10 mouse cellular contexts compared by ENCODE assay signal in the genomic region with DNA sequence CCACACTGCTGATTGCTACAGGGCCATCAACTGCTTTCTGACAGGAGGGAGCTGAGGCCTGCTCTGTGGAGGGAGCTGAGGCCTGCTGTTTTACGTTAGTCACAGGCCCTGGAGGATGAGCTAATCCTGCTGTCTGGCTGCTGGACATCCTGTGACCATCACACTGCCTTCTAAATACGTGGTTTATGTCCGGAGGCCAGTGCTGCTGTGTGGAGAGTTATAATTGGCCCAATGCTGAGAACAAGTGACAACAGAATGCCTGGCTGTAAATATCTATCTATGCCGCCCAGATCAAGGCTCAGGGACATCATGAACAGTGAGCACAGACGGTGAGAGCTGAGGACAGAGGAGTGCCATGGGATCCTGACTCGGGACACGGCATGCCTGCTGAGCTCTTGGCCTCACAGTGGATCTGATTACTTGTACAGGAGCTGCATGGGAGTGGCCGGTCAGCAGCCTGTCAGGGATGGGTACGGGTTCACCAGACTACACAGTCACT. TPM values are rescaled to one million over a fixed set of nuclear protein-coding genes. Genes with fewer than 3 reads are reported as not detected.
DNase-seq lines count a peak whose midpoint lies in the region; ATAC-seq and TF ChIP-seq lines count a peak whose summit lies in the region.
"Had no signal": no experiment of that assay in that cellular context is flagged by ENCODE, and none has a peak within 500 bp of the region (broad histone marks: within the 10 kb centered on the region; RNA-seq: fewer than 3 reads in every experiment).

No protein-coding gene starts in this region.

- H3K4me3 ChIP-seq in lung, postnatal 0 days (ENCODE audit: low read depth, low read length), result no peak overlapping the region
- no peak overlapping the region for H3K4me3 ChIP-seq in embryonic facial prominence, embryonic 14.5 days (ENCODE audit: low read depth, low read length)
- H3K4me3 ChIP-seq: forebrain, embryonic 15.5 days; liver, embryonic 15.5 days had no signal

- TF ChIP-seq CTCF in lung, postnatal 0 days (IDR thresholded peaks at IDR 0.05), result no peak

- H3K27ac ChIP-seq in lung, postnatal 0 days (ENCODE audit: low read length), result no peak overlapping the region
- H3K27ac ChIP-seq in embryonic facial prominence, embryonic 14.5 days (replicated peaks; ENCODE audit: low read depth, low read length), result no peak overlapping the region
- H3K27ac ChIP-seq: forebrain, embryonic 15.5 days; liver, embryonic 15.5 days had no signal

- H3K27me3 ChIP-seq in lung, postnatal 0 days (replicated peaks; ENCODE audit: insufficient read depth, low read length), result no peaks in the 10 kb centered on the region
- H3K27me3 ChIP-seq in embryonic facial prominence, embryonic 14.5 days (replicated peaks; ENCODE audit: control insufficient read depth, insufficient read depth, low read length), result no peaks in the 10 kb centered on the region
- H3K27me3 ChIP-seq: forebrain, embryonic 15.5 days; liver, embryonic 15.5 days had no signal

- no peaks in the 10 kb centered on the region for H3K4me1 ChIP-seq in lung, postnatal 0 days (ENCODE audit: insufficient read depth, low read depth, low read length)
- peaks cover 5% of the 10 kb centered on the region; the same call in 1 of the 2 replicates for H3K4me1 ChIP-seq in embryonic facial prominence, embryonic 14.5 days (ENCODE audit: control insufficient read depth, insufficient read depth, low read length)
- H3K4me1 ChIP-seq: forebrain, embryonic 15.5 days had no signal

- H3K4me2 ChIP-seq in lung, postnatal 0 days (replicated peaks; ENCODE audit: low read depth, low read length), result no peak overlapping the region
- no peak overlapping the region for H3K4me2 ChIP-seq in embryonic facial prominence, embryonic 14.5 days (ENCODE audit: low read depth, low read length)
- H3K4me2 ChIP-seq: forebrain, embryonic 15.5 days; liver, embryonic 15.5 days had no signal

- no peaks in the 10 kb centered on the region for H3K9me3 ChIP-seq in lung, postnatal 0 days (ENCODE audit: low read length)
- no peaks in the 10 kb centered on the region for H3K9me3 ChIP-seq in embryonic facial prominence, embryonic 14.5 days (ENCODE audit: control insufficient read depth, low read length)
- H3K9me3 ChIP-seq: forebrain, embryonic 15.5 days; liver, embryonic 15.5 days had no signal

- TF ChIP-seq EP300 in lung, postnatal 0 days (IDR thresholded peaks at IDR 0.05), result no peak

- peak; percentile 31 for DNase-seq in adrenal gland, adult 2 months
- no peak for DNase-seq in adrenal gland, adult 18-20 months (ENCODE audit: low spot score in 2 of 2)
- DNase-seq in lung, postnatal 0 days (ENCODE audit: low spot score), result peak; percentile 63
- no peak for DNase-seq in lung, postnatal 36 days
- peak; percentile 15 for DNase-seq in embryonic facial prominence, embryonic 14.5 days (ENCODE audit: low spot score)
- no peak for DNase-seq in spleen, postnatal 4 days (ENCODE audit: low spot score in 2 of 2)
- DNase-seq in natural killer cell, adult 2 months (ENCODE audit: low spot score in 2 of 2), result no peak

- whole genome bisulfite sequencing in lung, postnatal 0 days, result 76% methylated on average over 9 of the region's 9 CpGs
- WGBS in embryonic facial prominence, embryonic 14.5 days, result 47% methylated on average over 9 of the region's 9 CpGs

- ATAC-seq in lung, postnatal 0 days, result peak; percentile 87
- ATAC-seq in embryonic facial prominence, embryonic 14.5 days (ENCODE audit: low read depth), result no peak; the same call in 1 of the 2 replicates
- ATAC-seq in neutrophil, adult 5-6 weeks (ENCODE audit: extremely low read depth, insufficient number of reproducible peaks, low FRiP score, poor library complexity, severe bottlenecking), result 0 out of 2 replicates have a peak, but pooled peaks have one; percentile 6
- ATAC-seq: forebrain, embryonic 15.5 days had no signal

- H3K36me3 ChIP-seq in lung, postnatal 0 days (ENCODE audit: insufficient read depth, low read length), result no peaks in the 10 kb centered on the region; the same call in 1 of the 2 replicates
- peaks cover 2% of the 10 kb centered on the region; the same call in 1 of the 2 replicates for H3K36me3 ChIP-seq in embryonic facial prominence, embryonic 14.5 days (ENCODE audit: control insufficient read depth, insufficient read depth, low read length)
- H3K36me3 ChIP-seq: liver, embryonic 15.5 days had no signal

- H3K9ac ChIP-seq in lung, postnatal 0 days (replicated peaks; ENCODE audit: low read depth), result no peak overlapping the region
- H3K9ac ChIP-seq in embryonic facial prominence, embryonic 14.5 days (ENCODE audit: low read depth, low read length), result no peak overlapping the region
- H3K9ac ChIP-seq: forebrain, embryonic 15.5 days; liver, embryonic 15.5 days had no signal

RNA-seq across cellular contexts. Expression of a gene that starts 34.4 kb away (rescaled TPM):
- 100 to 1,000 TPM in 1 of 2 experiments, 10 to 100 TPM in 1; 63.4 to 125 TPM for total RNA-seq in adrenal gland, adult 2 months (2021)
- 124 and 125 TPM in 2 replicates for polyA plus RNA-seq in adrenal gland, adult 2 months (2012; rRNA removed)
- 100 to 1,000 TPM in 1 of 2 experiments, 10 to 100 TPM in 1; 84.6 to 101 TPM for total RNA-seq in adrenal gland, adult 18-20 months (2021)
- 160 and 163 TPM in 2 replicates for polyA plus RNA-seq in lung, postnatal 0 days (2015; fragmentation: Nextera tagmentation; extraction: Ambion mirVana)
- 119 and 122 TPM in 2 replicates for polyA plus RNA-seq in embryonic facial prominence, embryonic 14.5 days (2014; fragmentation: Nextera tagmentation; extraction: Ambion mirVana)
- total RNA-seq in neutrophil, adult 5-6 weeks (2017), result 2.3 and 2.9 TPM in 2 replicates

RNA-seq across cellular contexts. Expression of a gene that starts 34.7 kb away (rescaled TPM):
- total RNA-seq in adrenal gland, adult 2 months (2021), result 10 to 100 TPM in 1 of 2 experiments, 1 to 10 TPM in 1; 8.8 to 17.8 TPM
- 19.7 and 22.5 TPM in 2 replicates for polyA plus RNA-seq in adrenal gland, adult 2 months (2012; rRNA removed)
- 10 to 100 TPM; 13.0 to 13.7 TPM for total RNA-seq in adrenal gland, adult 18-20 months (2021)
- 1.8 and 2.1 TPM in 2 replicates for polyA plus RNA-seq in lung, postnatal 0 days (2015; fragmentation: Nextera tagmentation; extraction: Ambion mirVana)
- 8.5 and 11.7 TPM in 2 replicates for polyA plus RNA-seq in embryonic facial prominence, embryonic 14.5 days (2014; fragmentation: Nextera tagmentation; extraction: Ambion mirVana)
- 0.58 and 0.61 TPM in 2 replicates for total RNA-seq in neutrophil, adult 5-6 weeks (2017)

RNA-seq across cellular contexts. Expression of a gene that starts 59.6 kb away (rescaled TPM):
- total RNA-seq in adrenal gland, adult 2 months (2021), result 10 to 100 TPM; 13.8 to 15.9 TPM
- 5.9 and 6.6 TPM in 2 replicates for polyA plus RNA-seq in adrenal gland, adult 2 months (2012; rRNA removed)
- total RNA-seq in adrenal gland, adult 18-20 months (2021), result 10 to 100 TPM; 16.2 to 19.4 TPM
- polyA plus RNA-seq in lung, postnatal 0 days (2015; fragmentation: Nextera tagmentation; extraction: Ambion mirVana), result 21.8 and 22.7 TPM in 2 replicates
- polyA plus RNA-seq in embryonic facial prominence, embryonic 14.5 days (2014; fragmentation: Nextera tagmentation; extraction: Ambion mirVana), result 15.3 and 17.2 TPM in 2 replicates
- total RNA-seq in neutrophil, adult 5-6 weeks (2017), result 26.1 and 28.2 TPM in 2 replicates

Comparison
In these comparisons a context has a peak if more than half of its experiments do, and no peak if none do; other contexts are left out.
1. DNase-seq: peak in adrenal gland, adult 2 months (single experiment), lung, postnatal 0 days (single experiment) and embryonic facial prominence, embryonic 14.5 days (single experiment); none in adrenal gland, adult 18-20 months (0 of 2), lung, postnatal 36 days (single experiment), spleen, postnatal 4 days (0 of 2) and natural killer cell, adult 2 months (0 of 2).
2. RNA of a gene that starts 34.4 kb away (total RNA-seq): 63.4 to 125 TPM in adrenal gland, adult 2 months and 84.6 to 101 TPM in adrenal gland, adult 18-20 months; 2.3 to 2.9 TPM in neutrophil, adult 5-6 weeks; every median in the first group is over 10 times any median in the second.